Mouse (Mus musculus) forelimb bud, embryonic 11.5 days (tissue): ENCODE measurements around the gene Sh2d7.

Source experiments
- DNase-seq: peaks from one replicate; pipeline ENCODE4 v3.0.0-alpha.2; 2012; ENCODE audit warnings: low read depth, low spot score

Sh2d7 gene

GRCm38 (mm10) chr9:54538684-54539083 is at the start of gene Sh2d7:
TSS of gene Sh2d7 (plus strand) at chr9:54538984.
- DNase-seq, result no peak

GRCm38 (mm10) chr9:54489599-54489998 is 49.2 kb upstream of the Sh2d7 start:
- DNase-seq, result no peak

- DNase-seq, result no peak
Measured at GRCm38 (mm10) chr9:54490431-54490830, 48.4 kb upstream of the Sh2d7 start.

GRCm38 (mm10) chr9:54499291-54499690 is 39.5 kb upstream of the Sh2d7 start:
- no peak for DNase-seq

GRCm38 (mm10) chr9:54499791-54500190 is 39.0 kb upstream of the Sh2d7 start:
- no peak for DNase-seq

- DNase-seq, result no peak
Measured at GRCm38 (mm10) chr9:54500832-54501452, 37.8 kb upstream of the Sh2d7 start.

GRCm38 (mm10) chr9:54501453-54502110 is 37.2 kb upstream of the Sh2d7 start, which contains the start of gene Dmxl2:
TSS of gene Dmxl2 (minus strand) at chr9:54501626.
- DNase-seq, result peak; percentile 92

- no peak for DNase-seq
Measured at GRCm38 (mm10) chr9:54502111-54502495, 36.7 kb upstream of the Sh2d7 start.

- DNase-seq, result no peak
Measured at GRCm38 (mm10) chr9:54502873-54503272, 35.9 kb upstream of the Sh2d7 start.

- no peak for DNase-seq
Measured at GRCm38 (mm10) chr9:54515991-54516390, 22.8 kb upstream of the Sh2d7 start.

- no peak for DNase-seq
Measured at GRCm38 (mm10) chr9:54518921-54519320, 19.9 kb upstream of the Sh2d7 start.

GRCm38 (mm10) chr9:54520286-54520685 is 18.5 kb upstream of the Sh2d7 start:
- no peak for DNase-seq

- no peak for DNase-seq
Measured at GRCm38 (mm10) chr9:54527694-54528093, 11.1 kb upstream of the Sh2d7 start.

- no peak for DNase-seq
Measured at GRCm38 (mm10) chr9:54529950-54530349, 8.8 kb upstream of the Sh2d7 start.

GRCm38 (mm10) chr9:54530836-54531235 is 7.9 kb upstream of the Sh2d7 start:
- no peak for DNase-seq

GRCm38 (mm10) chr9:54531421-54531820 is 7.4 kb upstream of the Sh2d7 start:
- no peak for DNase-seq

GRCm38 (mm10) chr9:54532926-54533325 is 5.9 kb upstream of the Sh2d7 start:
- no peak for DNase-seq

- DNase-seq, result no peak
Measured at GRCm38 (mm10) chr9:54533975-54534374, 4.8 kb upstream of the Sh2d7 start.

GRCm38 (mm10) chr9:54536236-54536635 is 2.5 kb upstream of the Sh2d7 start:
- no peak for DNase-seq

- DNase-seq, result no peak
Measured at GRCm38 (mm10) chr9:54537030-54537429, 1.8 kb upstream of the Sh2d7 start.

GRCm38 (mm10) chr9:54537480-54537879 is 1.3 kb upstream of the Sh2d7 start:
- DNase-seq, result no peak

- DNase-seq, result no peak
Measured at GRCm38 (mm10) chr9:54538244-54538643, 540 bp upstream of the Sh2d7 start.

- DNase-seq, result no peak
Measured at GRCm38 (mm10) chr9:54540801-54541200, 2.0 kb downstream of the Sh2d7 start.
